Mouse (Mus musculus) ES-E14 (cell line): ENCODE measurements around the gene Sh3rf1. TPM values are rescaled to one million over a fixed set of nuclear protein-coding genes. Genes with fewer than 3 reads are reported as not detected.

Experiments
- DNase-seq: peaks from one replicate; pipeline ENCODE4 v3.0.0-alpha.2; 2013; ENCODE audit warnings: low read depth, low spot score
- H3K27ac ChIP-seq: 2 replicates; pipeline ENCODE4 v1.5.1; 2012; ENCODE audit warnings: low read depth, mild to moderate bottlenecking, low read length, moderate library complexity, mixed read lengths; ENCODE audit not compliant: poor library complexity, insufficient read depth, severe bottlenecking
- H3K36me3 ChIP-seq: 2 replicates; pipeline ENCODE4 v1.6.1; 2012; ENCODE audit warnings: mild to moderate bottlenecking, low read length, moderate library complexity, mixed read lengths; ENCODE audit not compliant: control insufficient read depth, poor library complexity, insufficient read depth, severe bottlenecking
- H3K4me1 ChIP-seq, 2 experiments: fragments of 150-350 bp in 1 of 2; sonication (generic) in 1 of 2; 2 replicates each; pipeline ENCODE4 v1.6.1; 2012; ENCODE audit warnings: low read length in 2 of 2, mild to moderate bottlenecking in 1 of 2, mixed read lengths in 1 of 2; ENCODE audit not compliant: control insufficient read depth in 2 of 2, insufficient read depth in 2 of 2, poor library complexity in 1 of 2
- H3K4me3 ChIP-seq, 2 experiments: fragments of 150-350 bp in 1 of 2; sonication (generic) in 1 of 2; 2 replicates each; pipeline ENCODE4 v1.5.1; 2012; ENCODE audit warnings: low read length in 2 of 2, low read depth in 1 of 2, mild to moderate bottlenecking in 1 of 2, mixed read lengths in 1 of 2; ENCODE audit not compliant: insufficient read depth in 1 of 2, poor library complexity in 1 of 2, severe bottlenecking in 1 of 2
- H3K9ac ChIP-seq: 2 replicates; pipeline ENCODE4 v1.6.1; 2012; ENCODE audit warnings: low read depth, mild to moderate bottlenecking, low read length, mixed read lengths; ENCODE audit not compliant: poor library complexity, insufficient read depth, severe bottlenecking
- H3K9me3 ChIP-seq: fragments of 150-350 bp; sonication (generic); 2 replicates; pipeline ENCODE4 v1.6.1; 2012; ENCODE audit warnings: low read depth, mild to moderate bottlenecking, low read length; ENCODE audit not compliant: control insufficient read depth, insufficient read depth
- CHD2 ChIP-seq: IDR thresholded peaks from 2 replicates; pipeline ENCODE4 v1.6.1; 2014; ENCODE audit warnings: mild to moderate bottlenecking, low read depth, low read length, inconsistent platforms
- HCFC1 ChIP-seq: IDR thresholded peaks from 2 replicates; pipeline ENCODE4 v1.6.1; 2012; ENCODE audit warnings: low read length, inconsistent platforms, borderline replicate concordance; ENCODE audit not compliant: insufficient read depth
- MAFK ChIP-seq: IDR thresholded peaks from 2 replicates; pipeline ENCODE4 v1.6.1; 2014; ENCODE audit warnings: mild to moderate bottlenecking, low read depth, low read length, inconsistent platforms; ENCODE audit not compliant: insufficient read depth
- ZC3H11A ChIP-seq: IDR thresholded peaks from 2 replicates; pipeline ENCODE4 v1.6.1; 2012; ENCODE audit warnings: low read depth, mild to moderate bottlenecking, inconsistent platforms, low read length, borderline replicate concordance
- ZNF384 ChIP-seq: IDR thresholded peaks from 2 replicates; pipeline ENCODE4 v1.6.1; 2012; ENCODE audit warnings: low read depth, low read length, inconsistent platforms
- in situ Hi-C, 2 experiments: fragments of 600-800 bp; cut with MboI; formaldehyde crosslinking; loops; one replicate each; pipeline ENCODE4 v1.15.1; 2025; ENCODE audit warnings: low sequenced_read_pairs in 2 of 2, inconsistent platforms in 1 of 2; ENCODE audit not compliant: unreplicated experiment in 2 of 2
- total RNA-seq: library from RNA; depleted of rRNA; stranded (reverse); fragments of 300-350 nt; gene quantifications from 2 replicates; pipeline ENCODE4 v1.2.3, GENCODE M21; 2012

Sh3rf1 gene
- total RNA-seq, 1 experiment = 6.0 TPM

GRCm38 (mm10) chr8:61326281-61326680 is 102.6 kb downstream of the Sh3rf1 start:
- Histone ChIP-seq H3K27ac (no peak overlapping the region), H3K9me3 (no peaks in the 10 kb centered on the region), H3K4me3 (no peak overlapping the region), H3K9ac (no peak overlapping the region), H3K36me3 (no peaks in the 10 kb centered on the region), H3K4me1 (no peaks in the 10 kb centered on the region)
- DNase-seq = no peak
- in situ Hi-C loops = no loop called here
- TF ChIP-seq CHD2 (no peak), ZNF384 (no peak), MAFK (no peak), ZC3H11A (no peak), HCFC1 (no peak)

DNA sequence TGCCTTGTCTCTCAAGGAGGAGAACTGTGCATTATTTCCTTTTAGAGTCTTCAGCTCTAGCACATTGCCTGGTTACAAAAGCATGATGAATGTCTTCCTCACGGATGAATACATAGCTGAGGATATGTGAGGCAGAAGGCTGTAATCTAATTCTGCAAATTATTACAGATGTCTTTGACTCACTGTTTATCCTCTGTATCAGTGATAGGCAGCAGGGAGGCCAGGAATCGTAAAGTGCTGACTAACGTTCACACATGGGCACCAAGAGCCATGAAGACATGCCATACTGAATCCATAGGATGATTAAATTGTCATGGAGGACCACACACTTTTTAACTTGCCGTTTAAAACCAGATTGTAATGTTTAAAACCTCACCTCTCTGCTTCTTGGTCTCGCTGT is 103.7 kb downstream of the Sh3rf1 start:
- Histone ChIP-seq H3K9ac (no peak overlapping the region), H3K4me1 (no peaks in the 10 kb centered on the region), H3K4me3 (no peak overlapping the region), H3K36me3 (no peaks in the 10 kb centered on the region), H3K9me3 (no peaks in the 10 kb centered on the region), H3K27ac (no peak overlapping the region)
- in situ Hi-C loops = no loop called here
- DNase-seq = no peak
- no peak for TF ChIP-seq ZC3H11A
- no peak for TF ChIP-seq HCFC1
- TF ChIP-seq ZNF384 = no peak
- no peak for TF ChIP-seq MAFK
- TF ChIP-seq CHD2 = no peak

DNA sequence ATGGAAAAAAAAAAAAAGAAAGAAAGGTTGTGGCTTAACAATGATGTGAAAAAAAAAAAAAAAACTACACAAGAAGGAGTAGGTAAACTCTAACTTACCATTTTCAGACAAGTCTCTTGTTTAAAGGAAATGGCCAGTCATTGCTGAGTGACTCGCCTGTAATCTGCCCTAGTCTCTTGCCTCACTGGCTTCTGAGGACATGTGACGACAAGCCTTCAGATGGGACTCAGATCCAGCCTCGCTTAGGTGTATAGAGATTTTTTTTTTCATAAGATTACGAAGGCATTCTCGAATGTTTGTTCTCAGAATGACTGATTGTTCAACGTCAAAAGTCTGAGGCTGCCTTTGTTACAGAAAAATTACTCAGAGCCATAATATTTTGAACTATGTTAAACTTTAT is 116.0 kb downstream of the Sh3rf1 start:
- H3K4me3 ChIP-seq = no peak overlapping the region
- H3K9me3 ChIP-seq = no peaks in the 10 kb centered on the region
- H3K9ac ChIP-seq = no peak overlapping the region
- peaks cover 0 to 2% of the 10 kb centered on the region in 2 experiments; a peak in 1 of 4 replicates for H3K4me1 ChIP-seq
- no peak for TF ChIP-seq ZNF384
- TF ChIP-seq ZC3H11A = no peak
- in situ Hi-C loops = no loop called here
- no peaks in the 10 kb centered on the region for H3K36me3 ChIP-seq
- no peak overlapping the region for H3K27ac ChIP-seq
- DNase-seq = no peak

DNA sequence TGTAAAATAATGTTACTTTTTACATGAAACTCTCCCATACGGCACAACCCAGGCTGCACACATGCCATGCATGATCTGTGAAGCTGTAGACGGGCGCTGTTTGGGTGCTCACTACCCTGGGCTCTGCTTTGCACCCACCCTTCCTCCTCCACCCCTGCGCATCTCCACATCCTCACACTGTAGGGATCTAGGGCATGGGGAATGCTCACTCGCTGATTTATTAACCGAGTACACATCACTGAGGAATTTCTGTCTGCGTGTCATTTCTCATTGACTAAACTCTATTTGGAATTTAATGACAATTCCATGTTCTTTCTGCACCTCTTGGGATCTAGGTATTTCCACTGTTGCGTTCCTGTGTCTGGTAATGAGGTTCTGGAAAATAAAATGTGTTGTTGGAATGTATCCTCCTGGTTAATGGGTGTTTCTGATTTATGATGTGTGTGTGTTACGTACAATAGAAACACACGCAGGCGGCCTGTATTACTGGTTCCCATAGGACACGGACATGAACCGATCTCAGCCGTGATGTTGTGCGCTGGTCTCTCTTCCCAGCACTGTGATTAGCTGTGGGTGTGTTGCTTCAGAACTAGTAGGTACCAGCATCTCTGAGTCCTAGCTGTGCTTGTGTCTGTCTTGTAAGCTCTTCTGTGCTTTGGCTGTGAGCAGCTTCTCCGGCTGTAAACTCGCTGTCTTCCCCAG is 116.8 kb downstream of the Sh3rf1 start:
- Histone ChIP-seq H3K4me1 (peaks cover 0 to 2% of the 10 kb centered on the region in 2 experiments; a peak in 1 of 4 replicates), H3K36me3 (no peaks in the 10 kb centered on the region), H3K27ac (no peak overlapping the region), H3K4me3 (no peak overlapping the region), H3K9ac (no peak overlapping the region), H3K9me3 (no peaks in the 10 kb centered on the region)
- DNase-seq = no peak
- in situ Hi-C loops = no loop called here
- no peak for TF ChIP-seq ZNF384
- TF ChIP-seq CHD2 = no peak
- TF ChIP-seq MAFK = no peak
- TF ChIP-seq ZC3H11A = no peak
- no peak for TF ChIP-seq HCFC1

GRCm38 (mm10) chr8:61341587-61342441 is 118.1 kb downstream of the Sh3rf1 start:
- Histone ChIP-seq H3K9me3 (no peaks in the 10 kb centered on the region), H3K4me1 (peaks cover 0 to 2% of the 10 kb centered on the region in 2 experiments; a peak in 1 of 4 replicates), H3K9ac (no peak overlapping the region), H3K27ac (no peak overlapping the region), H3K4me3 (no peak overlapping the region), H3K36me3 (no peaks in the 10 kb centered on the region)
- TF ChIP-seq CHD2 = no peak
- TF ChIP-seq MAFK = no peak
- TF ChIP-seq ZC3H11A = no peak
- no peak for TF ChIP-seq HCFC1
- no peak for TF ChIP-seq ZNF384
- no peak for DNase-seq
- in situ Hi-C loops = no loop called here
